Mouse (Mus musculus) heart, adult 2 months (tissue): Measurements from ENCODE around the gene Btn2a2.

Experiments
- CTCF ChIP-seq: fragments of 200-600 bp; IDR thresholded peaks from 2 replicates; pipeline ENCODE4 v1.8.1; 2022; ENCODE audit warnings: antibody characterized with exemption, mild to moderate bottlenecking, moderate library complexity
- POLR2A ChIP-seq: fragments of 200-500 bp; IDR thresholded peaks from 2 replicates; pipeline ENCODE4 v1.6.1; 2011; ENCODE audit warnings: mild to moderate bottlenecking, low read depth, low read length, control low read depth; ENCODE audit not compliant: insufficient read depth

GRCm38 (mm10) chr13:23537006-23537710, 48.5 kb upstream of the Btn2a2 start:
- TF ChIP-seq CTCF (no peak), POLR2A (no peak)
